Mouse (Mus musculus) liver, postnatal 0 days (tissue): ENCODE data around the gene Dip2a.

Experiments used
- CTCF ChIP-seq: sonication (generic); IDR thresholded peaks from 2 replicates; pipeline ENCODE4 v1.5.1; 2016; ENCODE audit warnings: antibody characterized with exemption, low read depth
- EP300 ChIP-seq: IDR thresholded peaks from 2 replicates; pipeline ENCODE4 v1.6.1; 2016; ENCODE audit warnings: antibody characterized with exemption, low read depth, mild to moderate bottlenecking

DNA sequence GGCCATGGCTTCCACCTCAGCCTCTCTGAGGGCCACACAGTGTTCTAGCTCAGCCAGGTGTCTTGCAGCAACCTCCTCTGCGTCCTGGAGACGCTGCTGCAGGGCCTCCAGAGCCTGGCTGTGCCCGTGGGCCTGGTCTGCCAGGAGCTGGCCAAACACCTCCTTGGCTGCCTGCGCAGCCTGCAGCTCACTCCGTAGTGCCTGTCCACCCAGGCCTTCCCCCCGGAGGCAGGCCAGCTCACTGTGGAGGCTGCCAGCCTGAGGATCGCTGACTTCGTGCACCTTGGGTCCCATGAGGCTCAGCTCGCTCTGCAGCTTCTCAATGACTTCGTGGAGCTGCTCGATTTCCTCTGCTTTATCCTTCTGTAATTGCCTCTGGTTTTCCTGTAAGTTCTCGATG lies 47.5 kb upstream of the Dip2a start:
- TF ChIP-seq CTCF (no peak), EP300 (no peak)
